Mouse (Mus musculus): ENCODE measurements around the gene Pts. TPM values are rescaled to one million over a fixed set of nuclear protein-coding genes. Genes with fewer than 3 reads are reported as not detected.

Gene Pts
- total and polyA plus RNA-seq, 2 experiments from 2014 or later: 82.3 to 116 TPM

DNA sequence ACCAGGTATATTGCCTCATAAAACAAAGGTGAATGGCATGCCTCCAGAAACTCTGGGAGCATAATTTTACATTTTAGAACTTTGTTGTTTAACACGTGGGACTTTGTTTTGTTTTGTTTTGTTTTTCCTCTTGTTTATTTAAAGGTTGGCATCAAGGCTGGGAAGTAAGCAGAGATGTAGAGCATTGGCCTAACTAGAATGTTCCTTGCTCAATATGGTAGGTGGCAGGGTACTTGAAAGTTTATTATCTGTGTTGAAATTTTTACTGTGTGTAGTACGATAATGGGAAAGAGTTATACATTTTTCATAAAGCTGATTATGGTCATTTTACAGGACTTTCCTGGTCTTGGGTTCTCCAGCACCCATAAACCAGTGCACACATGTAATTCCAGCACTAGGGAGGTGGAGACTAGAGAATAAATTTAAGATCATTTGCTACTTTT is 33.4 kb upstream of the Pts start:
- Histone ChIP-seq H3K4me1 (ENCODE audit: insufficient read depth, low read length) (no peaks in the 10 kb centered on the region), H3K4me3 (ENCODE audit: low read depth, low read length) (no peak overlapping the region), H3K9ac (replicated peaks; ENCODE audit: low read length, poor library complexity, severe bottlenecking) (no peak overlapping the region), H3K36me3 (ENCODE audit: insufficient read depth, low read length) (no peaks in the 10 kb centered on the region), H3K27ac (ENCODE audit: low read depth, low read length) (no peak overlapping the region), H3K4me2 (ENCODE audit: low read depth, low read length, poor library complexity, severe bottlenecking) (no peak overlapping the region), H3K9me3 (ENCODE audit: low read length) (no peaks in the 10 kb centered on the region), H3K27me3 (ENCODE audit: insufficient read depth, low read length) (no peaks in the 10 kb centered on the region)
- ATAC-seq (ENCODE audit: low FRiP score) (no peak), DNase-seq (ENCODE audit: low spot score) (no peak)
- 83% methylated on average over 2 of the region's 2 CpGs for WGBS
- TF ChIP-seq CTCF (IDR thresholded peaks at IDR 0.05): no peak

DNA sequence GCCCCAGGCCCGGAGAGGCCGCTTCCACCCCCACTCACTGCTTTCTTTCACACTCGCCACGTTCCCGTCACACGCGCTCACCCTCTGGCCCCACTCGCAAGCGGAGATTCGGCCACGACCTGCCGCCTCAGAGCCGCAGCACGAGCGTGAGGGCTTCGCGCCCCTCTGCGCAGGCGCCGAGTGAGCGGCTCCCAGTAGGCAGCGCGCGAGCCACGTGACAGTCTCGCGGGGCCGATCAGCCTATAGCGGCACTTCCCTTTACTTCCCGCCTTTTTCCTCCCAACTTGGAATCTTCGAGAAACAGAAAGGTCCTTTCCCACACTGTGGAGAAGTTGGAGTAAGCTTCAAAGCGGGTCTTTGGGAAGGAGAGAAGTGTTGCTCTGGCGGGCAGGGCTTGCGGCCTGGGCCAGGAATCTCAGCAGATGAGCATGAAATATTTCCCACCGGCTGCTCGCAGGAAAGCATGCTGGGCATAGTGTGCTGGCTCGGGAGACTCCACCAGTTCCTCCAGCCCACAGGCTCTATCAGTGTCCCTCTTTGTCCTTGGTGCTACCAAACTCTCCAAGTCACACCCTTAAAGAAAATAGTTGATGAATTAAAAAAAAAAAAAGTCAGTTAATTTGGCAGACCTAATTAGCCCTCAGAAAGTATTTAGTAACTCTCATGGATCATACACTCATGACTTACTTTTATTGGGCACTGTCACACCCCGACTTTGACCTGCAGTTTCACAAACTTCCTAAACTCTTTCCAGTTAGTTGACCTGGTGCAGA is 32.8 kb upstream of the Pts start, which contains the start of gene Tex12:
Gene Tex12, minus strand, starts transcription at position 181 of the 773 bp plus-strand sequence.
- no peak for TF ChIP-seq CTCF (IDR thresholded peaks at IDR 0.05)
- H3K27me3 ChIP-seq (ENCODE audit: insufficient read depth, low read length): no peaks in the 10 kb centered on the region
- H3K4me1 ChIP-seq (ENCODE audit: insufficient read depth, low read length): no peaks in the 10 kb centered on the region
- no peak within 1 kb of the TSS for H3K9ac ChIP-seq (replicated peaks; ENCODE audit: low read length, poor library complexity, severe bottlenecking)
- WGBS: 90% methylated on average over 38 of the region's 38 CpGs
- no peak within 1 kb of the TSS for H3K4me3 ChIP-seq (ENCODE audit: low read depth, low read length)
- no peaks in the 10 kb centered on the region for H3K36me3 ChIP-seq (ENCODE audit: insufficient read depth, low read length)
- no peaks in the 10 kb centered on the region for H3K9me3 ChIP-seq (ENCODE audit: low read length)
- ATAC-seq (ENCODE audit: low FRiP score) (no peak), DNase-seq (ENCODE audit: low spot score) (no peak)
- no peak within 1 kb of the TSS for H3K4me2 ChIP-seq (ENCODE audit: low read depth, low read length, poor library complexity, severe bottlenecking)
- no peak within 1 kb of the TSS for H3K27ac ChIP-seq (ENCODE audit: low read depth, low read length)

DNA sequence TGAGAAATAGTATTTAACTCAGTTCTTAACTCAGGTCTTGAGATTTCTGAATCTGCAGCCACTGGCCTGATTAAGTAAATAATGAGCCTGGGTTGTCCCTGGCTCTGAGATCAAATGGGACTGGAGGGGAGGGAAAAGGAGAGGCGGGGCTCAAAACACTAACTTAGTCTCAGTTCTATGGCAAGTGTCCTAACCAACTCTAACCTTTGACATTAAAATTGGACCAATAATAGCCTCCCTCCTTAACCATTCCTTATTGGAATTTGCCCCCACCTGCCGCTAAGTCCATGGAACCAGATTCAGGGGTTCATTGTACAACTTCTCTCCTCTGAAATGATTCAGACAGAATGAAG is 26.5 kb upstream of the Pts start, which contains the start of gene Bco2:
Gene Bco2, minus strand, starts transcription at position 88 of the 353 bp plus-strand sequence.
- 11% methylated on average over 2 of the region's 2 CpGs for WGBS

DNA sequence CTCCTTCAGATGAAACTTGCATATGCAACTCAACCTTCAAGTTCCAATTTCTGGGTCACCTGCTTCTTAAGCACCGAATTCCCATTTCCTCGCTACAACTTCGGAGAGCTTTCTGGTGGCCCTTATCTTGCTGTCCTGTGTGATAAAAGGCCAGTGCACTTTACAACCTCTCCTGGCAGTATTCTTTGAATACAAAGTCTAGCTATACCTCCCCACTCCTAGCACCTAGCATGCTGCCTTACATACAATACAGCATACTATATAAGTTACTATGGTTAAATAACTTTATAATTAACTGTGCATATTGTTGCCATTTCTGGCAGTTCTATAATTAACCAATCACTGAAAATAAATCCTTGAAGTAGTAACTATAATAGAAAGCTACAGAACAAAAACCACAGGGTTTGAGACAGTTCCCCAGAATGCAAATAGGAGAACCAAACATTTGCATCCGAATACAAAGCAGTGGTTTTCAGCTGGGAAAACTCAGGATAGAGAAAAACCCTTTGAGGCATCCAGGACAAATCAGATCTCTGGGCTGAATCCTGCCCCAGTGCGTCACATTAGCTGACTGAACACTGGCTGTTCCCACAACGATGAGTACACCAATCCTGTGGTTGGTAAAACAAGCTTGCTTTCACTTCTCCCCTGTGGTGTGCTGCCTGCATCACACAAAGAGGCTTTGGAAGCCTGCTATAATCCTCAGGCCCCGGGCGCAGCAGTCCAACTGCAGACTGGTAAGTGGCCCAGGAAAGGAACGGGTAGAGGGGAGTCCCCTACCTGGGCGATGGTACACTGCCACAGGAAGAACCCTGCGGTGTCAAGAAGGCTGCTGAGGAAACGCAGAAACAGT is 25.9 kb upstream of the Pts start, which contains the start of gene Il18:
Gene Il18, plus strand, starts transcription at position 587 of the 853 bp plus-strand sequence.
- H3K27ac ChIP-seq (ENCODE audit: low read depth, low read length): peak within 1 kb of the TSS; percentile 75
- no peaks in the 10 kb centered on the region for H3K4me1 ChIP-seq (ENCODE audit: insufficient read depth, low read length)
- H3K4me3 ChIP-seq (ENCODE audit: low read depth, low read length): peak within 1 kb of the TSS; percentile 27
- WGBS: 16% methylated on average over 12 of the region's 12 CpGs
- H3K36me3 ChIP-seq (ENCODE audit: insufficient read depth, low read length): no peaks in the 10 kb centered on the region
- ATAC-seq (ENCODE audit: low FRiP score) (peak; percentile 94), DNase-seq (ENCODE audit: low spot score) (peak; percentile 88)
- peak within 1 kb of the TSS; percentile 42; the same call in 1 of the 2 replicates for H3K9ac ChIP-seq (replicated peaks; ENCODE audit: low read length, poor library complexity, severe bottlenecking)
- no peaks in the 10 kb centered on the region for H3K9me3 ChIP-seq (ENCODE audit: low read length)
- H3K27me3 ChIP-seq (ENCODE audit: insufficient read depth, low read length): no peaks in the 10 kb centered on the region
- 0 out of 2 replicates have a peak, but pooled peaks have one; percentile 14 for TF ChIP-seq CTCF (IDR thresholded peaks at IDR 0.05)
- H3K4me2 ChIP-seq (ENCODE audit: low read depth, low read length, poor library complexity, severe bottlenecking): peak within 1 kb of the TSS; percentile 43

More for the DNA sequence above, 26.5 kb upstream of the Pts start, which contains the start of gene Bco2:
- no peaks in the 10 kb centered on the region for H3K4me1 ChIP-seq (ENCODE audit: insufficient read depth, low read length)
- no peaks in the 10 kb centered on the region for H3K36me3 ChIP-seq (ENCODE audit: insufficient read depth, low read length)
- ATAC-seq (ENCODE audit: low FRiP score) (peak; percentile 60; the same call in 1 of the 2 replicates), DNase-seq (ENCODE audit: low spot score) (peak; percentile 28)
- peak within 1 kb of the TSS; percentile 27 for H3K4me3 ChIP-seq (ENCODE audit: low read depth, low read length)
- peak within 1 kb of the TSS; percentile 75 for H3K27ac ChIP-seq (ENCODE audit: low read depth, low read length)
- no peak for TF ChIP-seq CTCF (IDR thresholded peaks at IDR 0.05)
- H3K27me3 ChIP-seq (ENCODE audit: insufficient read depth, low read length): no peaks in the 10 kb centered on the region
- H3K9ac ChIP-seq (replicated peaks; ENCODE audit: low read length, poor library complexity, severe bottlenecking): peak within 1 kb of the TSS; percentile 42; the same call in 1 of the 2 replicates
- H3K4me2 ChIP-seq (ENCODE audit: low read depth, low read length, poor library complexity, severe bottlenecking): peak within 1 kb of the TSS; percentile 43
- H3K9me3 ChIP-seq (ENCODE audit: low read length): no peaks in the 10 kb centered on the region

GRCm38 (mm10) chr9:50553547-50553946 is 25.0 kb upstream of the Pts start:
- no peak for ATAC-seq (ENCODE audit: low FRiP score)
- Histone ChIP-seq H3K27me3 (ENCODE audit: insufficient read depth, low read length) (no peaks in the 10 kb centered on the region), H3K4me2 (ENCODE audit: low read depth, low read length, poor library complexity, severe bottlenecking) (no peak overlapping the region), H3K9ac (replicated peaks; ENCODE audit: low read length, poor library complexity, severe bottlenecking) (no peak overlapping the region), H3K27ac (ENCODE audit: low read depth, low read length) (no peak overlapping the region; the same call in 1 of the 2 replicates), H3K4me1 (ENCODE audit: insufficient read depth, low read length) (no peaks in the 10 kb centered on the region), H3K9me3 (ENCODE audit: low read length) (no peaks in the 10 kb centered on the region), H3K4me3 (ENCODE audit: low read depth, low read length) (no peak overlapping the region), H3K36me3 (ENCODE audit: insufficient read depth, low read length) (no peaks in the 10 kb centered on the region)
- 75% methylated on average over 2 of the region's 2 CpGs for whole genome bisulfite sequencing
- no peak for DNase-seq (ENCODE audit: low spot score)
- no peak for TF ChIP-seq CTCF (IDR thresholded peaks at IDR 0.05)

Measured in midbrain, postnatal 0 days (tissue).